Mouse (Mus musculus) midbrain, embryonic 15.5 days (tissue): ENCODE data around the gene Rad23b. TPM values are rescaled to one million over a fixed set of nuclear protein-coding genes. Genes with fewer than 3 reads are reported as not detected.
"Not testable (repeated sequence)": the region's sequence is repeated elsewhere in the genome, so short reads cannot be mapped to it uniquely, and the experiment has no call there.

Experiments used
- ATAC-seq: fragments of 200-750 bp; cut with Nextera tagmentation; replicated peaks from 2 replicates; pipeline ENCODE4 v1.8.0; 2017; ENCODE audit warnings: moderate TSS enrichment
- H3K27ac ChIP-seq: fragments of 300-500 bp; sonication (generic); 2 replicates; pipeline ENCODE4 v1.5.1; 2015; ENCODE audit warnings: mild to moderate bottlenecking, inconsistent platforms
- H3K27me3 ChIP-seq: fragments of 300-500 bp; sonication (generic); replicated peaks from 2 replicates; pipeline ENCODE4 v1.6.1; 2015; ENCODE audit warnings: inconsistent platforms
- H3K36me3 ChIP-seq: fragments of 300-500 bp; sonication (generic); replicated peaks from 2 replicates; pipeline ENCODE4 v1.6.1; 2015; ENCODE audit warnings: inconsistent platforms
- H3K4me1 ChIP-seq: fragments of 300-500 bp; sonication (generic); 2 replicates; pipeline ENCODE4 v1.6.1; 2015; ENCODE audit warnings: inconsistent platforms
- H3K4me2 ChIP-seq: fragments of 300-500 bp; sonication (generic); 2 replicates; pipeline ENCODE4 v1.6.1; 2015; ENCODE audit warnings: inconsistent platforms, mild to moderate bottlenecking, moderate library complexity
- H3K4me3 ChIP-seq: fragments of 300-500 bp; sonication (generic); 2 replicates; pipeline ENCODE4 v1.5.1; 2015; ENCODE audit warnings: mild to moderate bottlenecking, inconsistent platforms
- H3K9ac ChIP-seq: fragments of 300-500 bp; sonication (generic); 2 replicates; pipeline ENCODE4 v1.6.1; 2015; ENCODE audit warnings: mild to moderate bottlenecking, inconsistent platforms
- H3K9me3 ChIP-seq: fragments of 300-500 bp; sonication (generic); 2 replicates; pipeline ENCODE4 v1.6.1; 2016; ENCODE audit warnings: inconsistent platforms
- WGBS: fragments of 180-500 bp; shearing (Covaris S2); methylation state at CpG from one replicate; pipeline ENCODE4 v1.1.7; 2015; ENCODE audit warnings: mixed read lengths; 5-methylcytosine and 5-hydroxymethylcytosine counted together
- polyA plus RNA-seq: library from polyadenylated mRNA; unstranded; fragments of >200 nt; fragmentation: Nextera tagmentation; extraction: Ambion mirVana; gene quantifications from 2 replicates; pipeline ENCODE4 v1.2.1, GENCODE M21; 2015

Gene Rad23b
- 90.9 and 92.2 TPM in 2 replicates for polyA plus RNA-seq

DNA sequence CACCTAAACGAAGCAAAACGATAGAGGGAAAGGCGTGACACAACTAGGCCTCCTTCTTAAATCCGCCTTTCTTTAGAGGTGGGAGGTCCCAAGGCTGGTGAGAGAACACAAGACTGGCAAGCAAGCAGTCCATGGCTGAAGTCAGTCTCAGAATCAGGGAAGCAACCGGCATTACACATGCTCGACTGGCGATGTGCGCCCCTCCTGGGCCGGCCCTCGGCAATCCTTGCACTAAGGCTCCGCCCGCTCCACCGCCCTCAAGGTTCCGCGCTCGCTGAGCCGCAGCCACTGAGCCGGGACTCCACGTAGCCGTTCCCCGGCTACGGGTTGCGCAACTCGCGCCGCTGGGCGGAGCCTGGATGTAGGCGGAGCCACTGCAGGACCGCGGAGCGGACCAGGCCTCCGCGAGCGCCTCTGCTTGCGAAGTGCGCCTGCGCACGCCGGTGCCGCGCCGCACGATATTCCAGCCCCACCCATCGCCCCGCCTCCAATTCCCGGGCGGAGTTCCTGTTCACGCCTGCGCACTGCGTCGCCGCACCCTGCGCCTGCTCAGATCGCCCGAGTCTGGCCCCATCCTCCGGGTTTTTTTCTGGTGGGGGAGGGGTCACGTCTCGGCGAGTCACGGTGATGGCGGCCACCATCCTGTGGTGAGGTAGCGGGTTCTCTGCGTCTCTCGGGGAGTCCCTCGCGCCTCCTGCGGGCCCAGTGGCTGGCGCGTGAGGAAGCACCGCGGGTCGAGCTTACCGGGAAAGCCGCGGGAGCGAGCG, at the start of gene Rad23b:
Gene Rad23b (plus strand): TSS at position 592 of the 767 bp plus-strand sequence.
- peak; percentile 99 for ATAC-seq
- under 1% methylated on average over 76 of the region's 77 CpGs for WGBS
- Histone ChIP-seq H3K27me3 (no peaks in the 10 kb centered on the region), H3K9me3 (no peaks in the 10 kb centered on the region), H3K36me3 (no peaks in the 10 kb centered on the region), H3K27ac (peak within 1 kb of the TSS; percentile 94), H3K9ac (peak within 1 kb of the TSS; percentile 83), H3K4me3 (peak within 1 kb of the TSS; percentile 69), H3K4me2 (peak within 1 kb of the TSS; percentile 68), H3K4me1 (peaks cover 32% of the 10 kb centered on the region)

DNA sequence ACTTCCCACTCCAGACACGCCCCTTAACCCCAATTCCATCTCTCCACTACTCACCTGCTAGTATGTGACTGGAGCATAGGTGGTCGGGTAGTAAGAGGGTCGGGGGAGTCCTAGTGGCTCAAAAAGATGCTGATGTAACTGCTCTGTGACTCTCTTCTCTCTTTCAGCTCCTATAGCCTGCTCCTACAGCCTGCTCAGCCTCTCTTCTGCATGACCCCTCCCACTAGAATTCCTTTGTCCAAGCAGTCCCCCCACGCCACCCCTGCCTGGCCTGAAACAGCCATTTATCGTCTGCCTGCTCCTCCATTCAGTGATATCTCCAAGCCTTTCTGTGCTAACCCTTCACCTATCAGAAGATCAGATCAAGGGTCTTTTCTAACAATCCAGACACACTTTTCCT, 45.7 kb upstream of the Rad23b start:
- Histone ChIP-seq H3K9me3 (no peaks in the 10 kb centered on the region), H3K4me2 (no peak overlapping the region), H3K36me3 (no peaks in the 10 kb centered on the region), H3K27me3 (no peaks in the 10 kb centered on the region), H3K4me3 (no peak overlapping the region), H3K27ac (no peak overlapping the region), H3K9ac (no peak overlapping the region), H3K4me1 (no peaks in the 10 kb centered on the region)
- WGBS = 83% methylated on average over 5 of the region's 5 CpGs
- no peak for ATAC-seq

DNA sequence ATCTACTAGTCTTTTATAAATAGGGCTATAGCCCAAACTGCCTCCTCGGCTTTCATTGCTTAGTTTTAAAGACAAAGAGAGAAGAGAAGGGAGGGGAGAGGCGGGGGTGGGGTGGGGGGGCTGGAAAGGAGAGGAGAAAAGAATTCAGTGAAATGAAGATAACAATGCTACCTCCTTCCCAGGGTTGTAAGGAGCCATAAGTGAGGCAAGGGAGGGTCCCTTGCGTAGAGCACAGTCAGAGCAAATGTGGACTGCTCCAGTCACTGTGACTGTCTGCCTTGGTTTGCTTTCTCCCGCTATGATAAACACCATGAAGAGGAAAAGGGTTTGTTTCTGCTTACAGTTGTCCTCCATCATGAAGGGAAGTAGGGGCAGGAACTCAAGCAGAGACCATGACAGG, 43.2 kb upstream of the Rad23b start:
- H3K4me3 ChIP-seq = no peak overlapping the region
- no peak overlapping the region for H3K4me2 ChIP-seq
- no peaks in the 10 kb centered on the region for H3K27me3 ChIP-seq
- no peak overlapping the region for H3K9ac ChIP-seq
- no peak for ATAC-seq
- WGBS = 77% methylated on average over 4 of the region's 4 CpGs
- H3K27ac ChIP-seq = no peak overlapping the region
- no peaks in the 10 kb centered on the region for H3K4me1 ChIP-seq
- H3K9me3 ChIP-seq = no peaks in the 10 kb centered on the region
- no peaks in the 10 kb centered on the region for H3K36me3 ChIP-seq

DNA sequence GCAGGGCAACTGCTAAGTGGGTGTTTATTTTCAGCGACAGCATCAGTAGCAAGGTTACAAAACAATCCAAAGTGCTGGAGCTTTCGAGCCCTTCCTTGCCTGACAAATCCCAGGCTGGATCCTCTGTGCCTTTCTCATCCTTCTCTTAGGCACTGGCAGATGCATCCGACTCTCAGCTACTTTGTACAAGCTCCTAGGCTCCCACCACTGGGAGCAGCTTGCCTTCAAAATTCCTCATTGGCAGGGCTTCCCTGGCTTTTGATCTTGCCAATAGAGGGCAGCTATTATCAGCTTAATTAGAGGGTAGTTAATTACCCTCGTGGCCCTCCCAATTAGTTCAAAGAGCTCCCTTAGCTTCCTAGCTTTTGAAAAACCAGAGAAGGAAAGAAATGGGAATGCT, 33.1 kb upstream of the Rad23b start:
- H3K4me2 ChIP-seq = no peak overlapping the region
- no peaks in the 10 kb centered on the region for H3K4me1 ChIP-seq
- H3K27ac ChIP-seq = no peak overlapping the region
- no peaks in the 10 kb centered on the region for H3K9me3 ChIP-seq
- H3K9ac ChIP-seq = no peak overlapping the region
- ATAC-seq = peak; percentile 63; the same call in 1 of the 2 replicates
- H3K4me3 ChIP-seq = no peak overlapping the region
- WGBS = 46% methylated on average over 4 of the region's 4 CpGs
- H3K27me3 ChIP-seq = no peaks in the 10 kb centered on the region
- H3K36me3 ChIP-seq = no peaks in the 10 kb centered on the region

DNA sequence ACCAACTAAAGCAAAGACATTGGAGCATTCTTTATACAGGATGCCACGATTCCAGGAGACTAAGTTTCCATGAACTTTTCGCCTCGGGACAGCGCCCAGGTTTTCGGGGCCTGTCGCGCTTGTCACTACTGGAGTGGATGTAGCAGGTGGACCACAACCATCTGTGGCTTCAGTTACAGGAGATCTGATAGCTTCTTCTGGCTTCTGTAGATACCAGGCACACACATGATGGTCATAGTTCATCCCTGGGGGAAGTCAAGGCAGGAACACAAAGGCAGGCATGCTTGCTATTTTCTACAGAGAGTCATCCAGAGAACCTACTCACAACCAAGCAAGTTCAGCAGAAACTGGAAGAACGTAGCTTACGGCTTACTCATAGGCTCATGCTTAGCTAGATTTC, 31.5 kb upstream of the Rad23b start:
- WGBS = 94% methylated on average over 9 of the region's 9 CpGs
- H3K4me1 ChIP-seq, ATAC-seq: not testable (repeated sequence)

DNA sequence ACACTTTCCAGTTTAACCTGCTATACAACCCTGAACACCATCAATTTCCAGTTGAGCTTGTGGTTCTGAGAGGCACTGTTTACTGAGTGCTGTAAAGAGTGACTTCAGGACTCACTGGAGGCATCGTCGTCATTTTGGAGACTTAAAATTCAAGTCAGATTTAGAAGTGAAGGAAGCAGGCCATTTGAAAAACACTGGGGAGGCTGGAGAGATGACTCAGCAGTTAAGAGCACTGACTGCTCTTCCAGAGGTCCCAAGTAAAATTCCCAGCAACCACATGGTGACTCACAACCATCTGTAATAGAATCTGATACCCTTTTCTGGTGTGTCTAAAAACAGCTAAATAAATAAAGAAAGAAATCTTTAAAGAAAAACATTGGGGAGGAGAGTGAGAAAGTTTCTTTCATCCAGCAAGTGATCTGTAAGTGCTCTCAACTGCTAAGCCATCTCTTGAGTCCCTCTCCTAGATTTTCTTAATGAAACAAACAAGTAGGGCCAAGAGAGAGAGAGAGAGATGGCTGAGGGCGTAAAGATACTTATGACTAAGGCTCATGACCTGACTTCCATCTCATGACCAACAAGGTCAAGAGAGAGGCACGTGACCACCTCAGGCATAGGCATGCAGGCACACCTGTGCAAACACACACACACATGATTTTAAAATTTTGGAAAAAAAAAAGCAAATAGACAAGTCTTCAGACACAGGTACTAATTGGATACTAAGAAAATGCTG, 23.9 kb upstream of the Rad23b start:
- H3K9ac ChIP-seq = no peak overlapping the region
- no peak for ATAC-seq
- H3K4me2 ChIP-seq = no peak overlapping the region
- H3K9me3 ChIP-seq = no peaks in the 10 kb centered on the region
- no peak overlapping the region for H3K27ac ChIP-seq
- no peaks in the 10 kb centered on the region for H3K4me1 ChIP-seq
- H3K36me3 ChIP-seq = no peaks in the 10 kb centered on the region
- H3K4me3 ChIP-seq = no peak overlapping the region
- H3K27me3 ChIP-seq = no peaks in the 10 kb centered on the region
- 68% methylated on average over 4 of the region's 4 CpGs for WGBS

More for the DNA sequence above, 31.5 kb upstream of the Rad23b start:
- H3K4me2 ChIP-seq, H3K4me3 ChIP-seq, H3K27me3 ChIP-seq, H3K9ac ChIP-seq, H3K9me3 ChIP-seq, H3K36me3 ChIP-seq, H3K27ac ChIP-seq: not testable (repeated sequence)

DNA sequence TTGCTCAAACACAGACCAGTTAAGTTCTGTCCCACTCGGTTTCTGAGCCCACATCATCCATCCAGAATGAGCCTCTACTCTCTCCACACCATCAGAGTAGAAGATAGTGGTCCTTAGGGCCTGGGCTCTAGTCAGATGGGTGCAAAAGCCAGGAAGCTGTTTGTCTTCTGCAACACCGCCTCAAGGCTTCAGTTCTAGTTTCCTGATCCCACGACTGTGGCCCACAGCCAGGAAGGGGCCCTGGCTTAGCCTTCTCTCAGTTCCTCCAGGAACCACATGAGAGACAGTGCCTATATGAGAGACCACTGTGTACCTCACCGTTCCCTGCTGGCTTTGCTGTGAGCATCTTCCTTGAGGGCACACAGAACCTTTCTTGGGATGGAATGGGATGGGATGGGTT, 22.3 kb upstream of the Rad23b start:
- no peaks in the 10 kb centered on the region for H3K4me1 ChIP-seq
- H3K27ac ChIP-seq = no peak overlapping the region
- no peak overlapping the region for H3K4me2 ChIP-seq
- H3K9ac ChIP-seq = no peak overlapping the region
- no peaks in the 10 kb centered on the region for H3K27me3 ChIP-seq
- no peak for ATAC-seq
- no peaks in the 10 kb centered on the region for H3K9me3 ChIP-seq
- H3K36me3 ChIP-seq = no peaks in the 10 kb centered on the region
- no peak overlapping the region for H3K4me3 ChIP-seq
- 82% methylated on average over 4 of the region's 4 CpGs for WGBS

DNA sequence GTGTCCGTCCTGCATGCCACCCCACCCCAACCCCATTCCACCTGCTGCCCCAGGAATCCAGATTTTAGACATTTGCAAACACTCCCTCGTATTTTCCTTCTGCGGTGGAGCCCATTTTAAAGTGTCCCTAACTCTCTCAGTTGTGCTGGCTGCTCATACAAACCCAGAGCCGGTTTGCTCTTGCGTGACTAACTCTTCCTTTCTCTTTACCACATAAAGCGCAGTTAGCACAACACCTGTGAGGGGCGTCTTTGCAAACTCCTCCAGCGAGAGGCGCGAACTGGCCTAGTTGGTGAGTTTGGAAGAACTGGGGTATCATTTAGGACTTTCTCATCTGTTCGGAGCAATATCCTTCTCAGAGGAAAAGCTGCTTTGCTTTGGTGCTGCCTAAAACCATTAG, 21.4 kb upstream of the Rad23b start:
- ATAC-seq = no peak
- H3K4me2 ChIP-seq = no peak overlapping the region
- WGBS = 83% methylated on average over 11 of the region's 11 CpGs
- no peak overlapping the region for H3K27ac ChIP-seq
- no peaks in the 10 kb centered on the region for H3K9me3 ChIP-seq
- H3K27me3 ChIP-seq = no peaks in the 10 kb centered on the region
- no peaks in the 10 kb centered on the region for H3K4me1 ChIP-seq
- H3K4me3 ChIP-seq = no peak overlapping the region
- no peak overlapping the region for H3K9ac ChIP-seq
- H3K36me3 ChIP-seq = no peaks in the 10 kb centered on the region

DNA sequence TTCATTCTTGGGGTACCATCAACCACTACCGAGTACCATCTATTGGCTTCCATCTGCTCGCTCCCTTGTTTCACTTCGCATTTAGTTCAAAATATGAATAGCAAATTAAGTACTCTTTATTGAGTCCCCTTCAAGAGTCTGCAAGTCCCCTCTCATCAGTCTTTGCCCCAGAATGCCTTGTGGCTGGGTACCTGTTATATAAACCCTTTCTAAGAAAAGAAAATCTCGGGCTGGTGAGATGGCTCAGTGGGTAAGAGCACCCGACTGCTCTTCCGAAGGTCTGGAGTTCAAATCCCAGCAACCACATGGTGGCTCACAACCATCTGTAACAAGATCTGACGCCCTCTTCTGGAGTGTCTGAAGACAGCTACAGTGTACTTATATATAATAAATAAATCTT, 20.9 kb upstream of the Rad23b start:
- H3K9me3 ChIP-seq, ATAC-seq, H3K36me3 ChIP-seq, H3K27me3 ChIP-seq, H3K4me1 ChIP-seq, H3K4me2 ChIP-seq, H3K27ac ChIP-seq, H3K9ac ChIP-seq, H3K4me3 ChIP-seq: not testable (repeated sequence)
- WGBS = 91% methylated on average over 7 of the region's 7 CpGs

DNA sequence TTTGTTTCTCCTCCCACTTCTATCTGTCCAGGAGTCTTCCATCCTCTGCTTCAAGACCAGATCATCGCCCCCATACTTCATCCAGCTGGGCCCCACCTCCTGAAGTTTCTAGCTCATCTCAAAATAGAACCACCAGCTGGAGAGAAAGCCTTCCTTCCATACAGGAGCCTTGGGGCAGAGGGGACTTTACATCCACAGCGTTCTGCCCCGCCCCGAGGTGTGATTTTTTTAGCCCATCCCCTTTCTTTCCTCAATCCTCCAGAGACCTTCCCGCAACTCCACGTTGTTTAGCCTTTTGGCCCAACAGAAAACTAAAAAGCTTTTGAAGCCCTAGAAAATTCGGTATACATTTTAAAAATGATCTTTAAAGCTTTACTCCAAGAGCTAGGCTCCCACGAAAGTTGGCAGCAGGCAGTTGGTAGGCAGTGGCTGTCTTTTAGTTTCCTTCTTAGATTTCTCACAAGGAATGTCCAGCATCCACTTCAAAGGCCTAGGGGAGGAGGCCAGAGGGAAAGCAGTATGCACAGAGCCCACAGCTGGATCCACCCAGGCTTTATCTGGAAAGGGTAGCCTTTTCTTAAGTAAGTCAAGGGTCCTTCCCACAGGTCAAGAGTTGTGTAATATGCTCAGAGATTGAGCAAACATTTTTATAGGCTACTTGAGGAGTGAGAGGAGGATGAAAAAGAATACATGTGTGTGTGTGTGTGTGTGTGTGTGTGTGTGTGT, 20.1 kb upstream of the Rad23b start:
- 84% methylated on average over 8 of the region's 8 CpGs for WGBS
- H3K9ac ChIP-seq = no peak overlapping the region
- no peak overlapping the region for H3K27ac ChIP-seq
- no peaks in the 10 kb centered on the region for H3K9me3 ChIP-seq
- no peaks in the 10 kb centered on the region for H3K4me1 ChIP-seq
- no peaks in the 10 kb centered on the region for H3K36me3 ChIP-seq
- ATAC-seq = no peak
- H3K4me3 ChIP-seq = no peak overlapping the region
- no peaks in the 10 kb centered on the region for H3K27me3 ChIP-seq
- no peak overlapping the region for H3K4me2 ChIP-seq

DNA sequence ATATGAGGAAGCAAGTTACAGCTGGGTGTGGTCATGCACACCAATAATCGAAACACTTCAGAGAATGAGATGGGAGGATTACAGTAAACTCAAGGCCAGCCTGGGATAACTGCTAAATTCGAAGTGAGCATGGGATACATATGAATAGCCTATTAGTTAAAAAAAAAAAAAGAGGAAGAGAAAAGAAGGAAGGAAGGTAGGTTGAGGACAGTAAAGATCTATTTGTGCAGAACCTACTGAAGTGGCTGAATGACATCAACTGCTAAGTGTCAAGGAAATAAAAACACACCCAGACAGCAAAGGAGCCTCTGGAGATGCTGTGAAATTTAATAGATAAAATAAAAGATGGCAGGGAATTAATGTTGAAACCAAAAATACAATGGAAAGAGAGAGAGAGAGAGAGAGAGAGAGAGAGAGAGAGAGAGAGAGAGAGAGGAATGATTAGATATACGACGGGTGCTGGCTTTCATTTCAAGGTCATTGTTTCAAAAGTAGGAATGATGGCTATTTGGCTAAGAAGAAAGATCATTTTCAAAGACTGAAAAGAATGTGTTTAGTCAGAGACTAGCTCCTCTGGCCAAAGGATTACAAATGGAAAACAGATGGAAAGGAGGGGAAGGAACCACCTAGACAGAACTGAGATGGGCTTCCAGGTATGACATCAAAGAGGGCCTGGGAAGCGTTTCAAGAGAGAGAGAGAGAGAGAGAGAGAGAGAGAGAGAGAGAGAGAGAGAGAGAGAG, 14.6 kb upstream of the Rad23b start:
- Histone ChIP-seq H3K4me3 (no peak overlapping the region), H3K4me2 (no peak overlapping the region), H3K36me3 (no peaks in the 10 kb centered on the region), H3K4me1 (no peaks in the 10 kb centered on the region), H3K27ac (no peak overlapping the region), H3K9ac (no peak overlapping the region), H3K9me3 (no peaks in the 10 kb centered on the region), H3K27me3 (no peaks in the 10 kb centered on the region)
- 83% methylated on average over 5 of the region's 5 CpGs for WGBS
- ATAC-seq = no peak

DNA sequence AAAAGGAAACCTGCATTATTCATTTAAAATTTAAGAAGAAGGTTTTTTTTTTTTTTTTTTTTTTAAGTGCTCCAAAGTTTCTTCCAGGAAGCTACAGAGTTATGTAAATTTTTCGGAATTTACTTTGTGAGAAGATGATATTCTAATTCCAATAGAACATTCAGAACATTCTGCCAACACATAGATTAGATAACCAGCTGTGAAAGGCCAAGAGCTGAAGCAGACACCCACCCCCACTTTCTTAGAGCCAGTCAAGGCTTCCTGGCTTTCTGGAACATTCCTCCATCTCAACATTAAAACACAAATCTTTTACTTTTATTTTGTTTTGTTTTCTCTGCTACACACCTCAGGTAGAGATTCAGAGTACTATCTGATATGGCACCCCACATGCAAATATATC, 10.9 kb upstream of the Rad23b start:
- 75% methylated on average over 1 of the region's 1 CpGs for WGBS

More for the DNA sequence above, 10.9 kb upstream of the Rad23b start:
- H3K36me3 ChIP-seq = no peaks in the 10 kb centered on the region
- H3K4me2 ChIP-seq = no peak overlapping the region
- ATAC-seq = no peak
- H3K4me3 ChIP-seq = no peak overlapping the region
- no peaks in the 10 kb centered on the region for H3K9me3 ChIP-seq
- no peaks in the 10 kb centered on the region for H3K4me1 ChIP-seq
- H3K27me3 ChIP-seq = no peaks in the 10 kb centered on the region
- no peak overlapping the region for H3K27ac ChIP-seq
- H3K9ac ChIP-seq = no peak overlapping the region
